Mouse (Mus musculus) E14TG2a.4 (cell line): ENCODE measurements at regions not wholly inside any gene's neighbourhood (a gene's known extent, or its start where the extent isn't known, plus 50 kb on each side); places are given as distances from the start of the nearest gene placed in this dataset.

ENCODE experiments used
- CTCF ChIP-seq: conservative IDR thresholded peaks from 2 replicates; pipeline ENCODE4 v1.5.1; 2014; ENCODE audit warnings: low read length
- NANOG ChIP-seq: IDR thresholded peaks from 2 replicates; pipeline ENCODE4 v1.6.1; 2014; ENCODE audit warnings: borderline replicate concordance, low read length, mixed read lengths

- TF ChIP-seq NANOG (no peak), CTCF (no peak)
Measured at GRCm38 (mm10) chr3:39277310-39277709, 390.6 kb downstream of the Fat4 start.
